Comparison of ENCODE assay signal across 12 mouse cellular contexts in genomic region chr4:35034504-35035290, GRCm38 (mm10).
DNase-seq lines count a peak whose midpoint lies in the region; ATAC-seq and TF ChIP-seq lines count a peak whose summit lies in the region.
"Had no signal": no experiment of that assay in that cellular context is flagged by ENCODE, and none has a peak within 500 bp of the region (broad histone marks: within the 10 kb centered on the region; RNA-seq: fewer than 3 reads in every experiment).

No protein-coding gene starts in this region.

- H3K27ac ChIP-seq in heart, embryonic 11.5 days (ENCODE audit: low read depth, low read length), result no peak overlapping the region
- no peak overlapping the region for H3K27ac ChIP-seq in lung, embryonic 16.5 days (ENCODE audit: low read length)
- H3K27ac ChIP-seq in limb, embryonic 10.5 days, result no peak overlapping the region
- no peak overlapping the region for H3K27ac ChIP-seq in stomach, embryonic 16.5 days (ENCODE audit: low read length)
- H3K27ac ChIP-seq in gastrocnemius, adult 2 months, result no peak overlapping the region

- H3K4me3 ChIP-seq in heart, embryonic 11.5 days (ENCODE audit: low read depth, low read length), result no peak overlapping the region
- H3K4me3 ChIP-seq in lung, embryonic 16.5 days (ENCODE audit: low read length), result no peak overlapping the region
- H3K4me3 ChIP-seq in lung, adult 2 months (replicated peaks; ENCODE audit: extremely low read depth, low read depth, low read length), result no peak overlapping the region
- H3K4me3 ChIP-seq in limb, embryonic 10.5 days, result no peak overlapping the region
- no peak overlapping the region for H3K4me3 ChIP-seq in stomach, embryonic 16.5 days (replicated peaks; ENCODE audit: low read length)
- no peak overlapping the region for H3K4me3 ChIP-seq in gastrocnemius, adult 2 months
- H3K4me3 ChIP-seq: erythroblast, embryonic 14.5 days; myocyte had no signal

- no peaks in the 10 kb centered on the region for H3K9me3 ChIP-seq in heart, embryonic 11.5 days (replicated peaks; ENCODE audit: control insufficient read depth, low read length)
- no peaks in the 10 kb centered on the region for H3K9me3 ChIP-seq in lung, embryonic 16.5 days (ENCODE audit: control insufficient read depth, low read length)
- no peaks in the 10 kb centered on the region for H3K9me3 ChIP-seq in limb, embryonic 10.5 days (replicated peaks)
- H3K9me3 ChIP-seq in stomach, embryonic 16.5 days (replicated peaks; ENCODE audit: control insufficient read depth, low read length), result no peaks in the 10 kb centered on the region

- H3K9ac ChIP-seq in heart, embryonic 11.5 days (ENCODE audit: low read depth, low read length), result no peak overlapping the region
- H3K9ac ChIP-seq in lung, embryonic 16.5 days (ENCODE audit: low read length), result no peak overlapping the region
- peak overlapping the region; percentile 46; the same call in 1 of the 2 replicates for H3K9ac ChIP-seq in stomach, embryonic 16.5 days (ENCODE audit: low read length)

- intact Hi-C loops in gastrocnemius, adult 2 months (cut with DNase I), result no loop called here

- no peaks in the 10 kb centered on the region for H3K27me3 ChIP-seq in heart, embryonic 11.5 days (ENCODE audit: control insufficient read depth, insufficient read depth, low read length)
- no peaks in the 10 kb centered on the region for H3K27me3 ChIP-seq in lung, embryonic 16.5 days (ENCODE audit: control insufficient read depth, insufficient read depth, low read depth, low read length)
- H3K27me3 ChIP-seq in limb, embryonic 10.5 days (ENCODE audit: low read depth, poor library complexity, severe bottlenecking), result no peaks in the 10 kb centered on the region
- no peaks in the 10 kb centered on the region for H3K27me3 ChIP-seq in stomach, embryonic 16.5 days (ENCODE audit: control insufficient read depth, insufficient read depth, low read length)

- TF ChIP-seq CTCF in lung, adult 2 months (IDR thresholded peaks at IDR 0.05; ENCODE audit: insufficient read depth, low read length), result no peak
- no peak for TF ChIP-seq CTCF in gastrocnemius, adult 2 months (IDR thresholded peaks at IDR 0.05)

- no peak for TF ChIP-seq POLR2A in lung, adult 2 months (IDR thresholded peaks at IDR 0.05; ENCODE audit: borderline replicate concordance, extremely low read depth, low read depth, low read length)

- 47% methylated on average over 18 of the region's 18 CpGs for WGBS in heart, embryonic 11.5 days (ENCODE audit: insufficient replicate concordance)
- 45% methylated on average over 18 of the region's 18 CpGs for WGBS in lung, embryonic 16.5 days
- WGBS in lung, adult 2 months, result 45% methylated on average over 18 of the region's 18 CpGs
- WGBS in limb, embryonic 10.5 days, result 43% methylated on average over 18 of the region's 18 CpGs
- WGBS in stomach, embryonic 16.5 days, result 42% methylated on average over 18 of the region's 18 CpGs

- no peak for ATAC-seq in heart, embryonic 11.5 days (replicated peaks; ENCODE audit: insufficient number of reproducible peaks, low FRiP score, low TSS enrichment)
- ATAC-seq in lung, embryonic 16.5 days (ENCODE audit: low read depth), result no peak
- ATAC-seq in stomach, embryonic 16.5 days (ENCODE audit: insufficient read depth, low FRiP score), result no peak

- no peak for DNase-seq in heart, adult 18-20 months
- DNase-seq in lung, adult 2 months, result no peak
- DNase-seq in limb, embryonic 10.5 days (ENCODE audit: low spot score), result peak; percentile 37
- DNase-seq in ovary, postnatal 36 days (ENCODE audit: low spot score), result no peak
- DNase-seq in gastrocnemius, adult 2 months, result no peak
- DNase-seq: gastrocnemius, postnatal 25 days; thymus, adult 2 months had no signal

- H3K4me1 ChIP-seq in heart, embryonic 11.5 days (ENCODE audit: control insufficient read depth, insufficient read depth, low read length), result no peaks in the 10 kb centered on the region
- H3K4me1 ChIP-seq in lung, embryonic 16.5 days (replicated peaks; ENCODE audit: control insufficient read depth, insufficient read depth, low read length), result peaks cover 18% of the 10 kb centered on the region
- peaks cover 4% of the 10 kb centered on the region for H3K4me1 ChIP-seq in lung, adult 2 months (ENCODE audit: control insufficient read depth, insufficient read depth, low read length)
- H3K4me1 ChIP-seq in limb, embryonic 10.5 days, result peaks cover 8% of the 10 kb centered on the region; the same call in 1 of the 2 replicates
- peaks cover 13% of the 10 kb centered on the region for H3K4me1 ChIP-seq in stomach, embryonic 16.5 days (ENCODE audit: control insufficient read depth, insufficient read depth, low read length)

- H3K36me3 ChIP-seq in heart, embryonic 11.5 days (ENCODE audit: control insufficient read depth, insufficient read depth, low read length), result no peaks in the 10 kb centered on the region
- no peaks in the 10 kb centered on the region for H3K36me3 ChIP-seq in lung, embryonic 16.5 days (ENCODE audit: control insufficient read depth, insufficient read depth, low read length)
- no peaks in the 10 kb centered on the region for H3K36me3 ChIP-seq in limb, embryonic 10.5 days
- H3K36me3 ChIP-seq in stomach, embryonic 16.5 days (ENCODE audit: control insufficient read depth, insufficient read depth, low read length), result peaks cover 4% of the 10 kb centered on the region; the same call in 1 of the 2 replicates

- H3K4me2 ChIP-seq in heart, embryonic 11.5 days, result peak overlapping the region; percentile 43
- H3K4me2 ChIP-seq in lung, embryonic 16.5 days (ENCODE audit: low read depth, low read length), result peak overlapping the region; percentile 11; the same call in 1 of the 2 replicates
- peak overlapping the region; percentile 23; the same call in 1 of the 2 replicates for H3K4me2 ChIP-seq in stomach, embryonic 16.5 days (ENCODE audit: low read depth, low read length)
